Mouse (Mus musculus) myocyte (in vitro differentiated cells): ENCODE measurements around the gene Nfatc2. TPM values are rescaled to one million over a fixed set of nuclear protein-coding genes. Genes with fewer than 3 reads are reported as not detected.
A peak's percentile ranks its signal among the peaks of the same experiment; 100 is the strongest.

Experiments
- H3K27me3 ChIP-seq: one replicate; pipeline ENCODE4 v1.6.1; 2011; ENCODE audit not compliant: control insufficient read depth, insufficient read depth, insufficient read length
- H3K36me3 ChIP-seq: one replicate; pipeline ENCODE4 v1.6.1; 2011; ENCODE audit not compliant: control insufficient read depth, insufficient read depth
- H3K4me2 ChIP-seq: one replicate; pipeline ENCODE4 v1.6.1; 2011; ENCODE audit warnings: low read depth, control low read depth
- H3K4me3 ChIP-seq: one replicate; pipeline ENCODE4 v1.5.1; 2011; ENCODE audit warnings: mild to moderate bottlenecking, control low read depth, moderate library complexity
- H3K79me2 ChIP-seq: one replicate; pipeline ENCODE4 v1.6.1; 2011; ENCODE audit not compliant: control insufficient read depth, insufficient read depth
- H3ac ChIP-seq: one replicate; pipeline ENCODE4 v1.6.1; 2011; ENCODE audit not compliant: control insufficient read depth, insufficient read length
- CEBPB ChIP-seq: IDR thresholded peaks from 2 replicates; pipeline ENCODE4 v1.6.1; 2011; ENCODE audit warnings: mild to moderate bottlenecking, moderate library complexity; ENCODE audit not compliant: poor library complexity, insufficient read depth, severe bottlenecking
- E2F4 ChIP-seq: IDR thresholded peaks from one replicate; pipeline ENCODE4 v1.6.1; 2011; ENCODE audit warnings: mild to moderate bottlenecking, control low read depth, moderate library complexity; ENCODE audit not compliant: insufficient read depth
- MAX ChIP-seq: IDR thresholded peaks from one replicate; pipeline ENCODE4 v1.6.1; 2011; ENCODE audit warnings: low read depth, mild to moderate bottlenecking, control low read depth
- MYOD1 ChIP-seq, 3 experiments: IDR thresholded peaks; one replicate each; pipeline ENCODE4 v1.6.1; 2011; ENCODE audit warnings: control low read depth in 2 of 3, low read depth in 2 of 3, mild to moderate bottlenecking in 2 of 3, moderate library complexity in 1 of 3; ENCODE audit not compliant: insufficient read length in 2 of 3, control insufficient read depth in 1 of 3
- MYOG ChIP-seq, 3 experiments: IDR thresholded peaks; one replicate each; pipeline ENCODE4 v1.6.1; 2011; ENCODE audit warnings: control low read depth in 2 of 3, low read depth in 2 of 3, mild to moderate bottlenecking in 2 of 3; ENCODE audit not compliant: insufficient read length in 2 of 3, control insufficient read depth in 1 of 3, insufficient read depth in 1 of 3
- POLR2A ChIP-seq: IDR thresholded peaks from one replicate; pipeline ENCODE4 v1.6.1; 2011; ENCODE audit warnings: low read depth, mild to moderate bottlenecking, control low read depth, moderate library complexity; ENCODE audit not compliant: insufficient read length
- POLR2AphosphoS2 ChIP-seq: IDR thresholded peaks from one replicate; pipeline ENCODE4 v1.6.1; 2011; ENCODE audit warnings: low read depth, control low read depth; ENCODE audit not compliant: insufficient read length
- REST ChIP-seq: IDR thresholded peaks from one replicate; pipeline ENCODE4 v1.6.1; 2011; ENCODE audit warnings: mild to moderate bottlenecking, control low read depth, moderate library complexity; ENCODE audit not compliant: insufficient read depth, insufficient read length
- SRF ChIP-seq: IDR thresholded peaks from one replicate; pipeline ENCODE4 v1.6.1; 2011; ENCODE audit warnings: low read depth; ENCODE audit not compliant: control insufficient read depth, insufficient read length
- TCF12 ChIP-seq: IDR thresholded peaks from one replicate; pipeline ENCODE4 v1.6.1; 2011; ENCODE audit warnings: mild to moderate bottlenecking, control low read depth; ENCODE audit not compliant: poor library complexity, insufficient read depth, severe bottlenecking
- TCF3 ChIP-seq: IDR thresholded peaks from one replicate; pipeline ENCODE4 v1.6.1; 2011; ENCODE audit warnings: low read depth, control low read depth; ENCODE audit not compliant: insufficient read length
- USF1 ChIP-seq: IDR thresholded peaks from one replicate; pipeline ENCODE4 v1.6.1; 2011; ENCODE audit warnings: low read depth, mild to moderate bottlenecking, control low read depth, moderate library complexity
- polyA plus RNA-seq: library from polyadenylated mRNA; unstranded; fragments of >200 nt; fragmentation: generic; extraction: Trizol; gene quantifications from one replicate; pipeline ENCODE4 v1.2.1, GENCODE M21; 2012; ENCODE audit warnings: missing spikeins

The Nfatc2 gene
- polyA plus RNA-seq, 1 experiment: 0.55 TPM

DNA sequence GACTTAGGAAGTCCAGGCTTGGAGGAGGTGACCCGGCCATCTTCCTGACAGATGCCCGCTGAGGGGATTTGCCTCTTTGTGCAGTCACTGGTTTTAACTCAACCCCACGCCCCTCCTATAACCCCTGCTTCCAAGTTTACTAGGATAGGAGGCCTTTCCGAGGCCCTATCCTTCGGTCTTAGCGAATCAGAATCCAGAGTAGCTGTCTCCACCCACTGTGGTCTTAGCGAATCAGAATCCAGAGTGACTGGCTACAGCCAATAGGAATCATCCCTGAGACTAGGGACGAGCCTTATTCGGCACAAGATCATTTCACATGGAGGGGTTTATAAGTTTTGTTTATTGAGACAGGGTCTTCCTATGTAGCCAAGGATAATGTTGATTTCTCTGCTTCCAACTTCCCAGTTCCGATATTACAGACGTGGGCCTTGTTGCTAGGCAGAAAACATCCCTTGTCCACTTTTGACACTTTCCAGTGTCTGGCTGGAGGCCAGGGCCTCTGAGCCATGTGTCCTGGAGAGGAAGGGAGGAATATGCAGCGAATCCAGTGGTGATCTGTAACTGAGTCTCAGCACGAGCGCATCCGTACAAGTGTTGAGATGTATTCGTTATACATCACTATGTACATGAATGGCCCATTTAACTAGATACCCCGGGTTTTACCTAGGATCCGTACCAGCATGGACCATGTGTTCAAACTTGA is 12.9 kb upstream of the Nfatc2 start:
- no peak for TF ChIP-seq POLR2A
- no peak for TF ChIP-seq POLR2AphosphoS2
- no peak for TF ChIP-seq REST
- TF ChIP-seq CEBPB: no peak
- TF ChIP-seq USF1: no peak
- TF ChIP-seq TCF12: no peak
- no peak for TF ChIP-seq MAX
- TF ChIP-seq E2F4: no peak
- no peak for TF ChIP-seq TCF3
- TF ChIP-seq MYOD1 (IDR thresholded peaks at IDR 0.05; ENCODE audit: control insufficient read depth in 1 of 3, insufficient read length in 2 of 3, low read depth in 2 of 3): no peak
- TF ChIP-seq SRF: no peak
- no peak for TF ChIP-seq MYOG (IDR thresholded peaks at IDR 0.05; ENCODE audit: control insufficient read depth in 1 of 3, insufficient read depth in 1 of 3, insufficient read length in 2 of 3, low read depth in 2 of 3)
- H3ac ChIP-seq: no peak overlapping the region
- no peaks in the 10 kb centered on the region for H3K36me3 ChIP-seq
- H3K79me2 ChIP-seq: no peaks in the 10 kb centered on the region
- no peak overlapping the region for H3K4me2 ChIP-seq
- H3K4me3 ChIP-seq: no peak overlapping the region
- H3K27me3 ChIP-seq: no peaks in the 10 kb centered on the region

DNA sequence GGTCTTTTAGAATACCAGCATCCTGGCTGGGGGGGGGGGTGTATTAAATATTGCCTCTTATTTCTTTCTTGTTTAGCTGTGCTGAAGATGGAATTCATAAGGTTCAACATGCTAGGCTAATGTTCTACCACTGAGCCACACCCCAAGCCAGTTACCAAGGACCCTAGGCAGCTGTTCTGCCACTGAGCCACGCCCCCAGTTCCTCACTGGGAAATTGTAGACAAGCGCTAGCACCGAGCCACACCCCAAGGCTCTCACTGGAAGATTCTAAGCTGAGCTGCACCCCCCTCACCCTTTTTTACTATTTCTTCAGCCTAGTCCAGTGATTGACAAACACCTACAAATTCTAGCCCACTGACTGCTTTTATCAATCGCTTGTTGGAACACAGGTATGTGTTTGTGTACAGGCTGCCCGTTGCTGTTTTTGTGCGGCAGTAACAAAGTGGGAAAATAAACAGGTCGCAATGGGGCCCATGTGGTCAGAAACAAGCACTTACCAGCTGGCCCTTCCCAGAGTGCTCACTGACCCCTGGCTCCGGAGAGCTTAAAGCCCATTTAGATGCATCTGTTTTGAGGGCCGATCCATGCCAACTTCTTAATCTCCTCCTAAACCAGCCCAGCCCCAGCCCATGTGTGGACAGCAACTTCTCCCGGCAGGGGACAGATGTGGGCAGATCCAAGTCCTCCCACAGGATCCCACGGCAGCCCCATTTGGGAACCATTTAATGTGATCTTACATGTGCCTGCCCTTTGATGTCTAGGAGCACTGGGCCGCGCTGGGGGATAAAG is 11.8 kb upstream of the Nfatc2 start:
- Histone ChIP-seq H3K79me2 (no peaks in the 10 kb centered on the region), H3K4me3 (no peak overlapping the region)

DNA sequence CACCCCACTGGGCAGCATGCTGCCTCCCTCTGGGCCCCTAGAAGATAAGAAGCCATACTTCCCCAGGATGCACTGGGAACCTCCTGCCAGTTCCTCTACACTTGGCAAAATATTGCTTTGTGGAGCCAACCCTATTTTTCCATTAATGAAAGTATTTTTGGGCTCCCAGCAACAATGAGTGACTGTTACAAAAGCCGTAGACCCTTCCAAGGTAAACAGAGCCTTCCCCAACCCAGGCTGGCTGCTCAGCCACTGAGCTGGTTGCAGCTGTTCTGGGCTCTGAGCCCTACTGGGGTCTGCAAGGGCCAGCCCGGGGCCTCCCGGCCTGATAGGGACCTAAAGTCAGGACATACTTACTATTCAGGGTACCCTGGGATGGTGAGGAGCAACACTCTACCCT is 9.5 kb upstream of the Nfatc2 start:
- Histone ChIP-seq H3K4me3 (no peak overlapping the region), H3K36me3 (no peaks in the 10 kb centered on the region), H3K79me2 (no peaks in the 10 kb centered on the region), H3K4me2 (no peak overlapping the region), H3ac (no peak overlapping the region), H3K27me3 (no peaks in the 10 kb centered on the region)
- TF ChIP-seq POLR2A (no peak), MYOG (IDR thresholded peaks at IDR 0.05; ENCODE audit: control insufficient read depth in 1 of 3, insufficient read depth in 1 of 3, insufficient read length in 2 of 3, low read depth in 2 of 3) (peak in 1 of 3 experiments; percentile 59), MYOD1 (IDR thresholded peaks at IDR 0.05; ENCODE audit: control insufficient read depth in 1 of 3, insufficient read length in 2 of 3, low read depth in 2 of 3) (peak in 2 of 3 experiments; percentile 46 to 72), TCF12 (no peak), SRF (no peak), USF1 (no peak), E2F4 (no peak)

More for the DNA sequence above, 11.8 kb upstream of the Nfatc2 start:
- Histone ChIP-seq H3K4me2 (peak overlapping the region; percentile 68), H3K36me3 (no peaks in the 10 kb centered on the region), H3ac (no peak overlapping the region), H3K27me3 (no peaks in the 10 kb centered on the region)
- TF ChIP-seq MYOG (IDR thresholded peaks at IDR 0.05; ENCODE audit: control insufficient read depth in 1 of 3, insufficient read depth in 1 of 3, insufficient read length in 2 of 3, low read depth in 2 of 3) (peak; percentile 49 to 85 (median 56)), MYOD1 (IDR thresholded peaks at IDR 0.05; ENCODE audit: control insufficient read depth in 1 of 3, insufficient read length in 2 of 3, low read depth in 2 of 3) (peak; percentile 33 to 87 (median 75)), E2F4 (no peak)

DNA sequence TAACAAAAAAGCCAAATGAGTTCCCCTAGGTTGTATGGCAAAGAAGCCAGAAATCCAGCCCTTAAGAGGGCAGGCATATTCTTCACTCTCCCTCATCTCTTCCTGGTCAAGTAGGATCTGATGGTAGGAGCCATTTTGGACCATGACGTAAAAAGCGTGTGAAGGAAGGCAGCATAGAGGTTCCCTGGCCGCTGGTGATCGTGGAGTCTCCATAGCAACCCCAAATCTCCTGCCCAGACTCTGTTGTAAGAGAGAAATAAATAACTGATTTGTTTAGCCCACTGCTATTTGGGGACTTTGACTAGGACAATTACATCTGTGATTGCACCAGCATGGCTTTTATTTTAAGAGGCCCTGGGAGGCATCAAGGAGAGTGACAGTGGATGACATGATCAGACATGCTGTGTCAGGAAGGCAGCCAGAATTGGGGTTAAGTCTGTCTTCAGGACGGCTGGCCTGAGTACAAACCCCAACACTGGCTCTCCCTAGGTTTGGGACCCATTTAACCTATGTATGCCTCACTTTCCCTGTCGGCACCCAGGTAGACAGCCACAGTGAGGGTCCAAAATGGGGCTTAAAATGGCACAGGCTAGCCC is 8.3 kb upstream of the Nfatc2 start:
- Histone ChIP-seq H3ac (no peak overlapping the region), H3K79me2 (no peaks in the 10 kb centered on the region), H3K27me3 (no peaks in the 10 kb centered on the region), H3K4me2 (no peak overlapping the region), H3K4me3 (no peak overlapping the region), H3K36me3 (no peaks in the 10 kb centered on the region)
- TF ChIP-seq POLR2AphosphoS2 (no peak), REST (no peak), MAX (no peak)

DNA sequence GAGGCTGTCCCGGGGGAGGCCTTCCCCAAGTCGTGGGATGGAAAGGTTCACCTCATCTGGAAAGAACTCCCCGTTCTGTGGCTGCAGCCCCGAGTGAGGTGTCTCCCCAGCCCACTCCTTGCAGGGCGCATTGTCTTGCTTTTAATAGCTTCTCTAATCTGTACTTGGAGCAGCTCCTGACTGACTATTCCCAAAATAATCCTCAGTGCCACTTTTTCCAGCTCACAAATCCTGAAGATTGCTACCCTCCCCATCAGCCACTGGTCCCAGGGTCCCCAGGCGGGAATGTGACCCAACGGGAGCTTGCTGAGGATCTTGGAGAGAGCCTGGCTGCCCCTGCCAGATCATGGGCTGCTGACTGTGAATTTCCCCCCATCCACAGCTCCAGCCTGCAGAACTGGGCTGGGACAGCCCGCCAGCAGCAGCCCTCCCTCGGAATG is 6.7 kb upstream of the Nfatc2 start:
- no peaks in the 10 kb centered on the region for H3K27me3 ChIP-seq
- no peak for TF ChIP-seq POLR2A
- no peak for TF ChIP-seq USF1
- TF ChIP-seq MAX: no peak
- TF ChIP-seq TCF3: no peak
- no peak for TF ChIP-seq REST
- TF ChIP-seq MYOG (IDR thresholded peaks at IDR 0.05; ENCODE audit: control insufficient read depth in 1 of 3, insufficient read depth in 1 of 3, insufficient read length in 2 of 3, low read depth in 2 of 3): no peak
- no peak for TF ChIP-seq E2F4
- no peak for TF ChIP-seq POLR2AphosphoS2
- no peak for TF ChIP-seq CEBPB
- no peak for TF ChIP-seq SRF
- H3K79me2 ChIP-seq: no peaks in the 10 kb centered on the region
- H3K4me2 ChIP-seq: no peak overlapping the region
- no peaks in the 10 kb centered on the region for H3K36me3 ChIP-seq
- H3ac ChIP-seq: no peak overlapping the region
- no peak overlapping the region for H3K4me3 ChIP-seq
